Mouse (Mus musculus): ENCODE measurements at regions not wholly inside any gene's neighbourhood (a gene's known extent, or its start where the extent isn't known, plus 50 kb on each side); places are given as distances from the start of the nearest gene placed in this dataset.

- ATAC-seq: no peak; the same call in 1 of the 2 replicates
Measured at GRCm38 (mm10) chr7:73138861-73139493, 236.3 kb upstream of the Rgma start.

GRCm38 (mm10) chr7:73139901-73140300, 235.4 kb upstream of the Rgma start:
- Histone ChIP-seq H3K4me1 (ENCODE audit: control insufficient read depth, insufficient read depth, low read length) (peaks cover 15% of the 10 kb centered on the region), H3K4me2 (ENCODE audit: low read length) (no peak overlapping the region), H3K4me3 (ENCODE audit: low read depth, low read length) (no peak overlapping the region), H3K27ac (ENCODE audit: low read length) (no peak overlapping the region), H3K27me3 (ENCODE audit: control insufficient read depth, insufficient read depth, low read depth, low read length) (no peaks in the 10 kb centered on the region), H3K9me3 (replicated peaks; ENCODE audit: control insufficient read depth, low read length, poor library complexity, severe bottlenecking) (no peaks in the 10 kb centered on the region), H3K9ac (ENCODE audit: low read depth, low read length) (no peak overlapping the region), H3K36me3 (ENCODE audit: control insufficient read depth, insufficient read depth, low read length) (no peaks in the 10 kb centered on the region)
- no peak for ATAC-seq
- 25% methylated on average over 6 of the region's 6 CpGs for WGBS

More at GRCm38 (mm10) chr7:73138861-73139493, 236.3 kb upstream of the Rgma start:
- Histone ChIP-seq H3K4me2 (ENCODE audit: low read length) (no peak overlapping the region), H3K36me3 (ENCODE audit: control insufficient read depth, insufficient read depth, low read length) (no peaks in the 10 kb centered on the region), H3K4me3 (ENCODE audit: low read depth, low read length) (no peak overlapping the region), H3K9ac (ENCODE audit: low read depth, low read length) (no peak overlapping the region), H3K4me1 (ENCODE audit: control insufficient read depth, insufficient read depth, low read length) (peaks cover 15% of the 10 kb centered on the region), H3K27me3 (ENCODE audit: control insufficient read depth, insufficient read depth, low read depth, low read length) (no peaks in the 10 kb centered on the region), H3K27ac (ENCODE audit: low read length) (peak overlapping the region; percentile 24; the same call in 1 of the 2 replicates), H3K9me3 (replicated peaks; ENCODE audit: control insufficient read depth, low read length, poor library complexity, severe bottlenecking) (no peaks in the 10 kb centered on the region)
- WGBS: 6% methylated on average over 8 of the region's 8 CpGs

- peaks cover 15% of the 10 kb centered on the region for H3K4me1 ChIP-seq (ENCODE audit: control insufficient read depth, insufficient read depth, low read length)
- H3K9me3 ChIP-seq (replicated peaks; ENCODE audit: control insufficient read depth, low read length, poor library complexity, severe bottlenecking): no peaks in the 10 kb centered on the region
- H3K27me3 ChIP-seq (ENCODE audit: control insufficient read depth, insufficient read depth, low read depth, low read length): no peaks in the 10 kb centered on the region
- no peak overlapping the region for H3K4me3 ChIP-seq (ENCODE audit: low read depth, low read length)
- no peak overlapping the region for H3K27ac ChIP-seq (ENCODE audit: low read length)
- H3K36me3 ChIP-seq (ENCODE audit: control insufficient read depth, insufficient read depth, low read length): no peaks in the 10 kb centered on the region
- H3K9ac ChIP-seq (ENCODE audit: low read depth, low read length): no peak overlapping the region
- ATAC-seq: no peak
- WGBS: 5% methylated on average over 4 of the region's 5 CpGs
- H3K4me2 ChIP-seq (ENCODE audit: low read length): no peak overlapping the region
Measured at GRCm38 (mm10) chr7:73141167-73141566, 234.1 kb upstream of the Rgma start.

GRCm38 (mm10) chr7:73143902-73144301, 231.4 kb upstream of the Rgma start:
- H3K4me1 ChIP-seq (ENCODE audit: control insufficient read depth, insufficient read depth, low read length): peaks cover 15% of the 10 kb centered on the region
- no peak overlapping the region for H3K4me3 ChIP-seq (ENCODE audit: low read depth, low read length)
- no peak overlapping the region for H3K9ac ChIP-seq (ENCODE audit: low read depth, low read length)
- WGBS: 84% methylated on average over 11 of the region's 11 CpGs
- no peak overlapping the region for H3K4me2 ChIP-seq (ENCODE audit: low read length)
- H3K9me3 ChIP-seq (replicated peaks; ENCODE audit: control insufficient read depth, low read length, poor library complexity, severe bottlenecking): no peaks in the 10 kb centered on the region
- H3K27me3 ChIP-seq (ENCODE audit: control insufficient read depth, insufficient read depth, low read depth, low read length): no peaks in the 10 kb centered on the region
- ATAC-seq: no peak
- no peak overlapping the region for H3K27ac ChIP-seq (ENCODE audit: low read length)
- no peaks in the 10 kb centered on the region for H3K36me3 ChIP-seq (ENCODE audit: control insufficient read depth, insufficient read depth, low read length)

GRCm38 (mm10) chr7:73144846-73145245, 230.5 kb upstream of the Rgma start:
- no peak overlapping the region for H3K27ac ChIP-seq (ENCODE audit: low read length)
- no peak overlapping the region for H3K4me2 ChIP-seq (ENCODE audit: low read length)
- ATAC-seq: no peak
- H3K4me1 ChIP-seq (ENCODE audit: control insufficient read depth, insufficient read depth, low read length): peaks cover 9% of the 10 kb centered on the region
- H3K4me3 ChIP-seq (ENCODE audit: low read depth, low read length): no peak overlapping the region
- no peaks in the 10 kb centered on the region for H3K36me3 ChIP-seq (ENCODE audit: control insufficient read depth, insufficient read depth, low read length)
- WGBS: 50% methylated on average over 4 of the region's 4 CpGs
- no peaks in the 10 kb centered on the region for H3K9me3 ChIP-seq (replicated peaks; ENCODE audit: control insufficient read depth, low read length, poor library complexity, severe bottlenecking)
- no peak overlapping the region for H3K9ac ChIP-seq (ENCODE audit: low read depth, low read length)
- H3K27me3 ChIP-seq (ENCODE audit: control insufficient read depth, insufficient read depth, low read depth, low read length): no peaks in the 10 kb centered on the region

GRCm38 (mm10) chr7:73147251-73147650, 228.1 kb upstream of the Rgma start:
- H3K27ac ChIP-seq (ENCODE audit: low read length): no peak overlapping the region
- no peak for ATAC-seq
- H3K9me3 ChIP-seq (replicated peaks; ENCODE audit: control insufficient read depth, low read length, poor library complexity, severe bottlenecking): no peaks in the 10 kb centered on the region
- H3K27me3 ChIP-seq (ENCODE audit: control insufficient read depth, insufficient read depth, low read depth, low read length): no peaks in the 10 kb centered on the region
- H3K4me3 ChIP-seq (ENCODE audit: low read depth, low read length): no peak overlapping the region
- no peak overlapping the region for H3K4me2 ChIP-seq (ENCODE audit: low read length)
- peaks cover 12% of the 10 kb centered on the region; the same call in 1 of the 2 replicates for H3K4me1 ChIP-seq (ENCODE audit: control insufficient read depth, insufficient read depth, low read length)
- no peak overlapping the region for H3K9ac ChIP-seq (ENCODE audit: low read depth, low read length)
- H3K36me3 ChIP-seq (ENCODE audit: control insufficient read depth, insufficient read depth, low read length): no peaks in the 10 kb centered on the region

- H3K4me2 ChIP-seq (ENCODE audit: low read length): no peak overlapping the region
- WGBS: 77% methylated on average over 7 of the region's 7 CpGs
- no peaks in the 10 kb centered on the region for H3K9me3 ChIP-seq (replicated peaks; ENCODE audit: control insufficient read depth, low read length, poor library complexity, severe bottlenecking)
- no peak for ATAC-seq
- no peak overlapping the region for H3K9ac ChIP-seq (ENCODE audit: low read depth, low read length)
- no peak overlapping the region for H3K4me3 ChIP-seq (ENCODE audit: low read depth, low read length)
- peaks cover 12% of the 10 kb centered on the region; the same call in 1 of the 2 replicates for H3K4me1 ChIP-seq (ENCODE audit: control insufficient read depth, insufficient read depth, low read length)
- H3K27me3 ChIP-seq (ENCODE audit: control insufficient read depth, insufficient read depth, low read depth, low read length): no peaks in the 10 kb centered on the region
- no peaks in the 10 kb centered on the region for H3K36me3 ChIP-seq (ENCODE audit: control insufficient read depth, insufficient read depth, low read length)
- no peak overlapping the region for H3K27ac ChIP-seq (ENCODE audit: low read length)
Measured at GRCm38 (mm10) chr7:73150436-73150835, 224.9 kb upstream of the Rgma start.

- H3K9me3 ChIP-seq (replicated peaks; ENCODE audit: control insufficient read depth, low read length, poor library complexity, severe bottlenecking): no peaks in the 10 kb centered on the region
- no peak overlapping the region for H3K4me3 ChIP-seq (ENCODE audit: low read depth, low read length)
- no peaks in the 10 kb centered on the region for H3K27me3 ChIP-seq (ENCODE audit: control insufficient read depth, insufficient read depth, low read depth, low read length)
- WGBS: 29% methylated on average over 13 of the region's 15 CpGs
- H3K36me3 ChIP-seq (ENCODE audit: control insufficient read depth, insufficient read depth, low read length): no peaks in the 10 kb centered on the region
- ATAC-seq: no peak
- H3K4me1 ChIP-seq (ENCODE audit: control insufficient read depth, insufficient read depth, low read length): peaks cover 12% of the 10 kb centered on the region; the same call in 1 of the 2 replicates
- H3K4me2 ChIP-seq (ENCODE audit: low read length): no peak overlapping the region
- no peak overlapping the region for H3K9ac ChIP-seq (ENCODE audit: low read depth, low read length)
- H3K27ac ChIP-seq (ENCODE audit: low read length): no peak overlapping the region
Measured at GRCm38 (mm10) chr7:73151586-73152467, 223.5 kb upstream of the Rgma start.

GRCm38 (mm10) chr7:73153668-73154067, 221.6 kb upstream of the Rgma start:
- Histone ChIP-seq H3K36me3 (ENCODE audit: control insufficient read depth, insufficient read depth, low read length) (no peaks in the 10 kb centered on the region), H3K4me1 (ENCODE audit: control insufficient read depth, insufficient read depth, low read length) (peaks cover 12% of the 10 kb centered on the region; the same call in 1 of the 2 replicates), H3K27me3 (ENCODE audit: control insufficient read depth, insufficient read depth, low read depth, low read length) (no peaks in the 10 kb centered on the region), H3K27ac (ENCODE audit: low read length) (no peak overlapping the region), H3K9me3 (replicated peaks; ENCODE audit: control insufficient read depth, low read length, poor library complexity, severe bottlenecking) (no peaks in the 10 kb centered on the region), H3K9ac (ENCODE audit: low read depth, low read length) (no peak overlapping the region), H3K4me3 (ENCODE audit: low read depth, low read length) (no peak overlapping the region), H3K4me2 (ENCODE audit: low read length) (no peak overlapping the region)
- ATAC-seq: no peak
- 93% methylated on average over 1 of the region's 1 CpGs for WGBS
